Mouse (Mus musculus) bone marrow macrophage, adult 2 months (primary cell): ENCODE measurements around the gene Zfp933.
"Not testable (repeated sequence)": the region's sequence is repeated elsewhere in the genome, so short reads cannot be mapped to it uniquely, and the experiment has no call there.

Source experiments
- CTCF ChIP-seq: IDR thresholded peaks from 2 replicates; pipeline ENCODE4 v1.5.1; 2012; ENCODE audit warnings: low read depth, mild to moderate bottlenecking, low read length, moderate library complexity
- POLR2A ChIP-seq: IDR thresholded peaks from 2 replicates; pipeline ENCODE4 v1.6.1; 2012; ENCODE audit warnings: mild to moderate bottlenecking, low read depth, low read length, borderline replicate concordance

GRCm38 (mm10) chr4:147795308-147795707 is 52.9 kb downstream of the Zfp933 start:
- not testable (repeated sequence) for TF ChIP-seq CTCF, POLR2A
